Mouse (Mus musculus): ENCODE results near the gene Peg10.

Peg10 gene

DNA sequence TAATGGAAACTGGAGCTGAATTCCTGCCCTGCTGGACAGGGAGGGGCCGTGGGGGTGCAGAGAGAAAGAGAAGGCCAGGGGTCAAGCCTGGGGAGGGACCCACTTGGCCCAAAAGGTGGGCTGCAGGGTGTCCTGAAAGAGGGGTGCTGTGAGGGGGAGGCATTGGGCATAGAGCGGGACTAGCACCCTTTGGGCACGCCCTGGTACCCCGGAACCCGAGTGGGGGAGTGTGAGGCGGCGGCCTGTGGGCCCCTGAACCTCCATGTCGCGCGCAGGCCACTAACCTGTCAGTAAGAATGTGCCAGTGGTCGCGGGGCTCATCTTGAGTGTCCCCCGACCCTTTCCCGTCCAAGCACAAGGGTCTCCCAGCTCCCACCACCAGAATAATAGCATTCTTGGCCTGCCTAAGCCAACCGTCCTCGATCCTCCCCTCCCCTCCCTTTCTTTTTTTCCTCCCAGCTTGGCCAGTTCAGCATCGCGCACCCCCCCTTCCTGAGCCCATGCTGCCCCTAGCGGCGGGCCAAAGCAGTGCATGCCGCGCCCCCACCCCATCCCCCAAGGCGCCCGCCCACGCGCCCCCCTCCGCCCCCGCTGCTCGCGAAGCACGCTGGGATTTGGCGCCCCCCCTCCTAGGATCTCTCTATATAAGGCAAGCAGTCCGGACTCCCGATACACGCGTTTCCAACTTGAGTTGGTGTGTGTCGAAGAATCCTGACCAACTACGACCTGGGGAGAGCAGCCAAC is at the start of gene Peg10, which contains the start of gene Sgce:
Gene Peg10, plus strand, starts transcription at position 611 of the 744 bp plus-strand sequence.
Gene Sgce, minus strand, starts transcription at position 512 of the 744 bp plus-strand sequence.
- peak; percentile 93 for DNase-seq (ENCODE audit: low spot score)

DNA sequence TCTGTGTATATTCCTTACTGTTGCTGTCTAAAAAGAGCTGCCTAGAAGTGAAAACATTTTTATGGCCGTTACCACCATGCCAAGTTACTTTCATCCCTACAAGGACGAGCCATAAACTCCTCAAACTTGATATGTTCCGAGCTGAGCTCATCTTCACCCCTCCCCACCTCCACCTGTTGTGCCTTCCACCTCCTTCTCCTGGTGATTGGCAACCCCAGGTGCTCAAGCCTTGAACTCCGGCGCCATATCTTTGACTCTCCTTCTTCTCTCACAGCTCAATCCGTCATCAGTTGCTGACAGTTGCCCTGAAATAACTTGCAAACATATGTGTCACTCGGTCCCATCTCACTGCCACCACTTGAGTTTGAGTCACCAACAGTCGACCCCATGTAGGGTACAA is 45.5 kb upstream of the Peg10 start:
- no peak for DNase-seq (ENCODE audit: low spot score)

- DNase-seq (ENCODE audit: low spot score), result no peak
Measured at GRCm38 (mm10) chr6:4703908-4704307, 43.2 kb upstream of the Peg10 start.

- no peak for DNase-seq (ENCODE audit: low spot score)
Measured at GRCm38 (mm10) chr6:4706415-4706814, 40.7 kb upstream of the Peg10 start.

DNA sequence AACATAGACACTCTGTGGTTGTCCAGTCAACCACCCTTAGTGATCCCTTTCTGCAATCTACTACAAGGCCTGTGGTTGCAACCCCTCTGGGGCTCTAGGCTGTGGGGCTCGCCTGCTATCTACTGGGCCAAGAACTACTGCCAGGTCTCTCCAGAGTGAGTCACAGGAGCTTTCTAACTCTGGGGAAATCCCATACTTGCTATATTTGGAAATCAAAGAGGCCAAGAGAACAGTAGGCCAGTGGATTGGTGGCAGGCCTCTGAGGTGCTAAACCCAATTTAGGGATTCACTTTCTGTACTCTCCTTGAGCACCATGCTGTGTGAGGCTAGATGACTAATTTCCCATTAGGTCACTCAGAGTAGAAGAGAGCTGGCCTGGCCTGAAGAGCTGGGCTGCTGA is 38.1 kb upstream of the Peg10 start:
- DNase-seq (ENCODE audit: low spot score), result no peak

GRCm38 (mm10) chr6:4716171-4716570 is 30.9 kb upstream of the Peg10 start:
- no peak for DNase-seq (ENCODE audit: low spot score)

- no peak for DNase-seq (ENCODE audit: low spot score)
Measured at GRCm38 (mm10) chr6:4717344-4717743, 29.8 kb upstream of the Peg10 start.

- no peak for DNase-seq (ENCODE audit: low spot score)
Measured at GRCm38 (mm10) chr6:4722142-4722541, 25.0 kb upstream of the Peg10 start.

GRCm38 (mm10) chr6:4722739-4723138 is 24.4 kb upstream of the Peg10 start:
- DNase-seq (ENCODE audit: low spot score), result no peak

- DNase-seq (ENCODE audit: low spot score), result no peak
Measured at GRCm38 (mm10) chr6:4723998-4724757, 22.9 kb upstream of the Peg10 start.

DNA sequence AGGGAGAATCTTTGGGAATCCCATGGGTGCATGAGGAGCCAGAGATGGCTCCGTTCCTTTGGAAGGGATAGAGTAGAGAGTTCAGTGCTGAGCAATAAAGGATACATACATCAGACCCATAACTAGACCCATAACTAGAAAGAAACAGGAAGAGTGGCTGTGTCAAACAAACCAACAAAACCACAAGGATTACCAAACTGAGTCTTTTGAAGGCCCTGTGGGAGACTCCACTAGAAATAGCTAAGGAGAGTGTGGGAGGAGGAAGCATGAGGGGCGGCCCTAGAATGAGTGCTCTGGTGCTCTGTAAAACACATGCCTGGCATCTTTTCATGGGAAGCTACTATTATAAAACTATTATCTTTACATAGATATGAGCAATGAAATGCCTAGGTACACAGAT is 18.8 kb upstream of the Peg10 start:
- no peak for DNase-seq (ENCODE audit: low spot score)

DNA sequence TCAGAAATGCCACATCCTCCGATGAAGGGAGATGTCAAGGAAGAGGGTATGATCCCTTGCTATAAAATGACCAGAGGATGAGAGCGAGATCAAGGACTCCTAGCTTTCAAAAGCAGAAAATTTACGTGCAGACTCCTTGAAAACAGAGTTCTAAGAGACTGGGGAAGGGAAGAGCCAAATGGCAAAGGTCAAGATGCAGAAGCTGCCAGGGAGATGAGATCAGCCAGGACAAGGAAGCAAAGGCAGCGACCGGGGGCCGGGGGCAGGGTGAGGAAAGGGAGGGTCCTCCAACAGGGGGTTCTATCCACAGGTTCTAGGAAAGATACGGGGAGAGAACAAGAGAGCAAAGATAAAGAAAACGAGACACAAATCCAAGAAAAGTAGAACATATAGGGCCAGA is 15.4 kb upstream of the Peg10 start:
- DNase-seq (ENCODE audit: low spot score), result no peak

- no peak for DNase-seq (ENCODE audit: low spot score)
Measured at GRCm38 (mm10) chr6:4733208-4733607, 13.9 kb upstream of the Peg10 start.

GRCm38 (mm10) chr6:4736372-4736771 is 10.7 kb upstream of the Peg10 start:
- no peak for DNase-seq (ENCODE audit: low spot score)

- DNase-seq (ENCODE audit: low spot score), result no peak
Measured at GRCm38 (mm10) chr6:4738034-4738629, 9.0 kb upstream of the Peg10 start.

DNA sequence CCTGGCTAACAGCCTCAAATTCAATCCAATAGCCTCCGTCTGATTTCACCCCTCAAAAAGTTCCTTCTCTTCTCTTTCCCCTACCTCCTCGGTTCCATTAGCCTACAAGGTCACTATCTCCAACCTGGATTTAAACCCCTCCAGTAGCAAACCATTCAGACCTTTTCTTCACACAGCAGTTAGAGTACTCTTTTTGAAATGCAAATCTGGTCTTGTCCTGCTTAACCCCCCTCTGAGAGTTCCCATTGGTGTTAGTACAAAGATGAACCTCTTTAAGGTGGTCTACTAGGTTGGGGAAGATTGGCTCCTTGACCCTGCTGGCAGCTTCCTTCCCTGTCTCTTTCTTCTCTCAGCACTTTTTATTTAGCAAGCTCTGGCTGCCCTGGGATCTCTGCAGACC is 8.4 kb upstream of the Peg10 start:
- no peak for DNase-seq (ENCODE audit: low spot score)

DNA sequence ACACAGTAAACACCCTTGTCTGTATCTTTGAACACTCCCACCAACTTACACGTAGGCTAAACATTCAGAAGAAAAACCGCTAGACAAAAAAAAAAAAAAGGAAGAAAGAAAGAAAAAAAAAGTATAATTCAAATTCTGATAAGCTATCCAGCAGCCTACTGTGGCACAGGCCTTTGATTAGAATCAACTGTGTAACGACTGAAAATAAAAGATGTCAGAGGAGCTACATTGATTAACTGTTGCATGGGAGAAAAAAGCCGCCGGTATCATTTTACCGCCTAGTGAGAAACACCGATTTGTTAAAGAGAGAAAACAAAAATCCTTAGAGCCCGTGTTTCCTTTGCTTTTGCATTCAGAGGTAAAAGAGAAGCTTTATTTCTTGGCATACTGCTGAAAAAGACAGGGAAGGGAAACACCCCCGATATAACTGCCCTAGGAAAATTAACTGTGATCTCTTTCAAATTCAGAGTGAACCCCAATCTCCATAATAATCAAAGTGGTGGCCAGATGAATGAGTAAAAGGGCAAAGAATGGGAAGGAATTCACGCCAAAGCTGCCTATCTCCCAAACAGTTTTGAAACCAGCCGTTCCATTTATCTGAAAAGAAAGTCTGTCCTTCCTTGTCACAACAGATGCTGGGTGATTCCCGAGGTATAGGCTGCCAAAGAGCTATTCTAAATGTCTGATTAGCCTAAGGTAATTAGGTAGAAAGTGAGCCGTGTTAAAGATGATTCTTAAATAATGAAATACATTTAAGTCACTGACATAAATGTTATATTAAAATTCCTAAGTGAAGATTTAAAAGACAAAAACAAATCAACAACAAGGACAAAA is 7.4 kb upstream of the Peg10 start:
- DNase-seq (ENCODE audit: low spot score), result no peak

GRCm38 (mm10) chr6:4740511-4740910 is 6.6 kb upstream of the Peg10 start:
- DNase-seq (ENCODE audit: low spot score), result peak; percentile 50

GRCm38 (mm10) chr6:4746036-4746695 is 940 bp upstream of the Peg10 start:
- peak; percentile 69 for DNase-seq (ENCODE audit: low spot score)

DNA sequence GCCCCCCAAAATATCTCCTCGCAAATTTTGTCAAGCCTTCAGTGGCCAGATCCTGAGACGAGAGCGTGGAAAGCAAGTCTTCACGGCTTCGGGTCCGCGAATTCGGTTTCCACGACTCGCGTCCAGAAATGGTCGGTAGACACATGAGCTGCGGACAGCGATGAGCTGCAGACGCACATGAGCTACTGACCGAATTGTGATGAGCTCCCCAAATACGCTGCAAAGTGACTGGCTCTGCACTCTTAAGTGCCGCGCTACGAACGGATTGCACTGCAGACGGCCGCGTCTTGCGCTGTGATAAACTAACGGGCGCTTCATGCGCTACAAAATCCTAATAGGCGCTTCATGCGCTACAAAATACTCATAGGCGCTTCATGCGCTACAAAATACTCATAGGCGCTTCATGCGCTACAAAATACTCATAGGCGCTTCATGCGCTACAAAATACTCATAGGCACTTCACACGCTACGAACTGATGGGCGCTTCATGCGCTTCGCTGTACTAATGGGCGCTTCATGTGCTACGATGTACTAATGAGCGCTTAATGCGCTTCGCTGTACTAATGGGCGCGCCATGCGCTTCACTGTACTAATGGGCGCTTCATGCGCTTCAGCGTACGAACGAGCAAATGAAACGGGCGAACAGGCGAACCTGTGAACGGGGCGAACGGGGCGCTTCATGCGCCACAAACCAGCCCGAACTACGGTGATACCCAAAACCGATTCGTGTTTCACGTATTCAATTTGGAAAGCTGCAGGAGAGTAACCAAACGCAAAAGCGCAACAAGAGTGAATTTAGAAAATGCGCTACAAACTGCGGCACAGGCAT is 785 bp downstream of the Peg10 start:
- peak; percentile 46 for DNase-seq (ENCODE audit: low spot score)

- DNase-seq (ENCODE audit: low spot score), result peak; percentile 80
Measured at GRCm38 (mm10) chr6:4748506-4748961, 1.4 kb downstream of the Peg10 start.
